Mouse (Mus musculus): ENCODE data around the gene Srpk1.

Srpk1 gene

GRCm38 (mm10) chr17:28622300-28622759, at the start of gene Srpk1:
Srpk1 (minus strand) TSS chr17:28622709.
- DNase-seq (ENCODE audit: low read depth in 2 of 2, low spot score in 2 of 2) = peak; percentile 66 to 71

GRCm38 (mm10) chr17:28659564-28659963, 37.1 kb upstream of the Srpk1 start:
- DNase-seq (ENCODE audit: low read depth in 2 of 2, low spot score in 2 of 2) = no peak

GRCm38 (mm10) chr17:28657936-28658335, 35.4 kb upstream of the Srpk1 start:
- no peak for DNase-seq (ENCODE audit: low read depth in 2 of 2, low spot score in 2 of 2)

DNA sequence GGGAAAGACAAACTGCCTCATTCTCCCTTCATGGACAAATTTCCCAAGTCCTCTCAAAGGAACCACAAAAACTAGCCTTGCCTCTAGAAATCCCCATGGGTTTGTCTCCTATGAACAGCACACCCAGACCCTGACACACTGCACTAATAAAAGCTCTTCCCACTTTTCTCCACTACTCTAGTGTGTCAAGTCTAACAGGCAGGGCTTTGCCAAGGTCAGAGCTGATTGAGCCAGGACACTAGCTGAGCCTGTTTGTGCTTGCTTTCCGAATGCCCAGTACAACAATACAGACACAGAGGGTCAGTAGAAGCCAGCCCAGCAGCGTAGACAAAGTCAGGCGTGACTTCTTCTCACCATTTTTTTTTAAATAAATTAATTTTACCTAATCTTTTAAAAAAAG, 27.8 kb upstream of the Srpk1 start:
- no peak for DNase-seq (ENCODE audit: low read depth in 2 of 2, low spot score in 2 of 2)

DNA sequence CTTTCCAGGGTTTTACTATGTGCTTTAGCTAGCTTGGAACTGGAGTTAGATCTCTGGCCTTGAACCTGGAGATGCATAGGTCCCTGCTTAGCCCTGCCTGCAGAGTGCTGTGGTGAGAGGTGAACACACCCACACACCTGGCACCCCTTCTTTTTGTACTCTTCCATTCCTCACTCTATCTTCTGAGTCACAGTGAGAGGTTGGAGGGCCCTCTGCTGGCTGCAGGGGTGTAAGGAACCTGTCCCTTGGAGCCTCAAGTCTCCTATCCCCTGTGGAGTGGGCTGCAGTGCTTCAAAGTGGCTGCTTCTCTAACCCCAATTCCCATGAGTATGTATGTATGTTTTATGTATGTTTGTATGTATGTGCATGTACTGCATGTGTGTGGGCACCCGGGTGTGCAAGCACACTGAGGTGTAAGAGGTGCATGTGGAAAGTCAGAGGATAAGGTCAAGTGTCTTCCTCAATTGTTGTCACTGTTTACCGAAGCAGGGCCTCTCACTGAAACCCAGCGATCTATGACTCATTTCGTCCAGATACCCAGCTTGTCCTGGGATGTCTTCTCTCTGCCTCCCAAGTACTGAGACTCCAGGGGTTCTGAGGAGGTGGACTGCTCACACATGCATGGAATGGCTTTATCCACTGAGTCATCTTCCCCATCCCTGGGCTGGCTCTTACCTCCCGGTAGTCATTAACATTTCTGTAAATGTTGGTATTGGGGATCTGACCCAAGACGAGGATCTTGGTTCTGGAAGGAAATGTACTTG, 26.3 kb upstream of the Srpk1 start:
- peak; percentile 55 to 76 for DNase-seq (ENCODE audit: low read depth in 2 of 2, low spot score in 2 of 2)

- DNase-seq (ENCODE audit: low read depth in 2 of 2, low spot score in 2 of 2) = no peak
Measured at GRCm38 (mm10) chr17:28646221-28646620, 23.7 kb upstream of the Srpk1 start.

GRCm38 (mm10) chr17:28644112-28644511, 21.6 kb upstream of the Srpk1 start:
- no peak for DNase-seq (ENCODE audit: low read depth in 2 of 2, low spot score in 2 of 2)

DNA sequence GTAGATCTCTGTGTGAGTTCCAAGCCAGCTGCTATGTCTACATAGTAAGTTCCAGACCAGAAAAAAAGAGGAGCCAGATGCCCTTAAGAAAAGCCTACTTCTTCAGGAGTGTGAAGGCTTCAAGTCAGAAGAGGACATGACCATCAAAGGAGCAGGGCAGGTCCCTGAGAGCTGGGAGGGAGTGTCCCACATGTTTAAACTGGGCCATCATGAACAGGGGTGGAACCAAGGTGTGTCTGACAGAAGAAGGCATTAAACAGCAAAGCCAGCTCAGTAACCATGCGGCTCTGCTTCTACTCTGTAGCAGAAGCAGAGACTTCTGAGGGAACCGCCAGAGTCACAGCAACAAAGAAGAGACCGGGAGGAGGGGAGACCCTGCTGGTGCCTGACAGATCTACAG, 21.2 kb upstream of the Srpk1 start:
- no peak for DNase-seq (ENCODE audit: low read depth in 2 of 2, low spot score in 2 of 2)

DNA sequence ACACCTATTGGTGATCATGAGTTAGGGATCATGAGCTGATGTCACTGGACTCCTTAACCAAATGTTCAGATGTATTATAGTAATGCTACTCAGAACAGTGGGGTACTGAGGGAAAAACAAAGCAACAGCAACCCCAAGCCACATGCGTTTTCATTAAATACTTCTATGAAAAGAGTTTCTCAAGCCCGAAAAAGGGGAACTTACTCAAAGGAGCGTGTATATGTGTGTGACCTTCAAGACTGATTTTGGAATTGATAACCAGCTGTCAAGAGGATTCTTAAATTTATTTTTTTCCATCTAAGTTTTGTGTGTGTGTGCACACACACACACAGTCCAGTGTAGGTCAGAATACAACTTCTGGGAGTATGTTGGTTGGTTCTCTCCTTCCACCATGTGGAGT, 17.6 kb upstream of the Srpk1 start:
- no peak for DNase-seq (ENCODE audit: low read depth in 2 of 2, low spot score in 2 of 2)

DNA sequence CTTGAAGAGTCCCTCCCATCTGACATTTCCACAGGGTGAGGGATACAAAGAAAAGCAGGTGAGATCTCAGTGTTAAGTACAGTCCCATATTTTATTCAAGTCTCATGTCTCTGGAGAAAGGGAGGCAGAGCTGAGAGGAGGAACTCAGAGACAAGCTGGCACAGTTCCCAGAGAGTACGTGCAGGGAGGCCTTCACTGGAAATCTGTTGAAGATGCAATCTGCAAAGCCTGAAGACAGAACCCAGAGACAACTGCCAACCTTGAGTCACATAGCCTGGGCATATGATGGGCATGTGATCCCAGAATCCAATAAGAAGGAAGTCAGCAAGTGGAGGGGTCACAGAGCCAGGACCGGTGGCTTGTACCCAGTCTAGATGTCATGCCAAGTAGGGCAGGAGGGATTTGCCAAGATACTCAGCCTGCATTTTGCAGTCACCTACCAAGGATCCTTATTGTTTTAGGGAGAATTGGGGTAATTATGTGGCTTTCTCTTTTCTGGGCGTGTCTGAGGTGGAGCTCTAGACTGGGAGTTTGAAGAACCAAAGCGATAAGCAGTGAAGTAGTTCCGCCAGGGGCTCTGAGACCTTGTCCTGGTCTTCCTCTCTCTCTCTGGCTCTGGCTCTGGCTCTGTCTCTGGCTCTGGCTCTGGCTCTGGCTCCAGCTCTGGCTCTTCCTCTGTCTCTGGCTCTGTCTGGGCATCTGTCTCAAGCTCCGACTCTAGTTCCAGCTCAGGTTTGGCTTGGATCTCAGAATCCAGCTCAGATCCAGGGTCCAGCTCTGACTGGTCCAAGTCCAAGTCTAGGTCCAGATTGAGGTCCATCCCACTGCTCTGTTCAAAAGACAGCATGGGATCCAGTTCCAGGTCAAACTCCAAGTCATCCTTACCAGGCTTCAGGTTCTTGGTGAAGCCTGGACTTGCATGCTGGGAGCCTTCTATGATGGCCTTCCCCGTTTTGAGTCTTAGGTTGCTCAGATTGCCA, 15.5 kb upstream of the Srpk1 start:
- no peak for DNase-seq (ENCODE audit: low read depth in 2 of 2, low spot score in 2 of 2)

GRCm38 (mm10) chr17:28635842-28636241, 13.3 kb upstream of the Srpk1 start:
- DNase-seq (ENCODE audit: low read depth in 2 of 2, low spot score in 2 of 2) = no peak

GRCm38 (mm10) chr17:28629125-28629524, 6.6 kb upstream of the Srpk1 start:
- no peak for DNase-seq (ENCODE audit: low read depth in 2 of 2, low spot score in 2 of 2)

- no peak for DNase-seq (ENCODE audit: low read depth in 2 of 2, low spot score in 2 of 2)
Measured at GRCm38 (mm10) chr17:28628248-28629124, 6.0 kb upstream of the Srpk1 start.

DNA sequence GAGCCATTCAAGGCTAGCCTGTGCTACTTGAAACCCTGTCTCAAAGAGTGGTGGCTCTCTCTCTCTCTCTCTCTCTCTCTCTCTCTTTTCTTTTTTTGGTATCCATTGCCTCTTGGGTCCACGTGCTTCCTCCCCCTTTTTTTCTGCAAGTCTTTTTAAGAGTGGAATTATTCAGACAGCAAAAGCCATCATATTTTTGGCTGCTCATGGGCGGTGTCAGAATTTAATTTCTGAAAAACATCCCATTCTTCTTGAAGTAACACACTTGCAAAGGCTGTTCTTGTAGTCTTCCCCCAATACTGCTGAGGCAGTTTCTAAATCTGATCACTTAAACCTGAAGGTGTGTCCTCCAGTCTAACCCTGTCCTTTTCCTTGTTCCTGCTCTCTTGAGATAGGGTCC, 4.4 kb upstream of the Srpk1 start:
- DNase-seq (ENCODE audit: low read depth in 2 of 2, low spot score in 2 of 2) = no peak

DNA sequence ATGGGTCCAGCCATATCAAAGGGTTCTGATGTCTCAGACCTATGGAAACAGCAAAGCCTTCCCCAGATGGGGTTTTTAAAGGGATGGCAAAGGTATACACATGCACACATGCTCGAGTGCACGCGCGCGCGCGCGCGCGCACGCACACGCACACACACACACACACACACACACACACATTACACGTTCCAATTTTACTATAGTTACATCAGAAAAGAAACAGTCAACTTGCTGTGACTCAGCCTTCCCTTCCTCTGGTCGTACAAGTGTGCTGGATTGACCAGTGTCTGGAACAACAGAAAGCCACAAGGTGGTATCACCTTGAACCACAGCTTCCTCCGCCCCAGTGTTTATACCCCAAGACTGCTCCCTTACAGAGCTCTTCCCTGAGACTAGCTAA, 2.8 kb upstream of the Srpk1 start:
- DNase-seq (ENCODE audit: low read depth in 2 of 2, low spot score in 2 of 2) = no peak

- no peak for DNase-seq (ENCODE audit: low read depth in 2 of 2, low spot score in 2 of 2)
Measured at GRCm38 (mm10) chr17:28624841-28625240, 2.3 kb upstream of the Srpk1 start.

DNA sequence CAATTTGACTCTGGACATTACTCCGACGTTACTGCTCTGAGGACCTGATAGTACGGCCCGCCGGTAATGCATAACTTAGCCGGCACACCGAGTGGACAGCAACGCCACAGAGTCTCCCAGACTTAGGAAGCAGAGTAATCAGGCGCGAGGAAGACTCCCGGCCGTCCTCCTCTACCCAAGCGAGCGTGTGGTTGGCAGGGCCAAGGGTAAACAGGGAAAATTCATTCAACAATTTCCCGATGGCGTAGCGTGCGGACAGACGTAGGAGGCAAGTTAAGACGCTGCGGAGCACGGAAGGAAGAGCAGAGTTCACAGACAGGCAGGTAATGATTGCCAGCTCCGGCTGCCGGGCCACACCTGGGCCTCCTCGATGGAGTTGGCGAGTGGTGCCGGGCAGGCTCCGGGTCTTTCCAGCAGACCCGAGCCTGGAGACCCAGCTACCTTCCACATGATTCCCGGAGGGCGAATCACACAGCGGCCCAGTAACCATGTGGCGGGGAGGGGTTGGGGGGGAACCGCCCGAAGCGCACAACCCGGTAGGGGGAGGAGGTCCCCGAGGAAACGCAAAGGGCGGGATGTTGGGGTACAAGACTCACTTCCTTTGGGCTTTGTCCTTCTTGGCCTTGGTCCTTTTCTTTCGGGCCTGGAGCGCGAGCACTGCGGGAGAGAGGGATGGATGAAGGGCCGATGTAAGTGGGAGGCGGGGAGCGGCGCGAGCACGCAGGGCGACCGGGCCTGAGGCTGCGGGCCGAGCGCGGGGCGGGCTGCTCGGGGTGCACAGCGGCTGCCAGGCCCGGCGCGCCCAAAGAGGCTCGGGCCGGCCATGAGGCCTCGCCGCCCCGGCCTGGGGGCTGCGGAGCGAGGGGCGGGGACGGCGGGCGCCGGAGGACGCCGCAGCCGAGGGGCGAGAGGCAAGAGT, 869 bp downstream of the Srpk1 start:
- peak; percentile 34 to 58 for DNase-seq (ENCODE audit: low read depth in 2 of 2, low spot score in 2 of 2)

- no peak for DNase-seq (ENCODE audit: low read depth in 2 of 2, low spot score in 2 of 2)
Measured at GRCm38 (mm10) chr17:28618775-28619174, 3.7 kb downstream of the Srpk1 start.

DNA sequence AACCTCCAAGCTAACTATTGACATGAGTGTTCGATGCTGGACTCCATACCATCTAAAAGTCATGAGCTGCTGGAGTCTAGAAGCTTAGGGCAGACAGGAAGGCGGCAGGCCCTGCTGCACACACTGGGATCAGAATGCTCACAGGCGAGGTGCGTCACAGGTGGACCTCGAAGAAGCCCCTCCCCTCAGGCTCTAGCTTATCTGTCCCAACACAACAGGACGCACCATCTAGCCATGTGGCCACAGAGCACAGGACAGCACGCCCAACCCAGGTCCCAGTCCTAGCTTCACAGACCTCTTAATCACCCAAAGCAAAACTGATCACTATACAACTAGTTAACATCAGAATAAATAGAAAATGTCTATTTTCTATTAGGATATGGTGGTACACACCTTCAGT, 4.4 kb downstream of the Srpk1 start:
- no peak for DNase-seq (ENCODE audit: low read depth in 2 of 2, low spot score in 2 of 2)

- DNase-seq (ENCODE audit: low read depth in 2 of 2, low spot score in 2 of 2) = peak in 1 of 2 experiments; percentile 51
Measured at GRCm38 (mm10) chr17:28617636-28618035, 4.9 kb downstream of the Srpk1 start.

Measured in CD8-positive naive resting alpha-beta T cell, adult 2 months (primary cell).